Mouse (Mus musculus) bone marrow, adult 2 months (tissue): ENCODE data around the gene Dlx5.

ENCODE experiments used
- CTCF ChIP-seq: fragments of 200-500 bp; IDR thresholded peaks from 2 replicates; pipeline ENCODE4 v1.5.1; 2011; ENCODE audit warnings: low read length, control low read depth; ENCODE audit not compliant: control insufficient read depth, insufficient read depth
- POLR2A ChIP-seq: fragments of 200-500 bp; IDR thresholded peaks from 2 replicates; pipeline ENCODE4 v1.6.1; 2011; ENCODE audit warnings: low read depth, mild to moderate bottlenecking, control low read depth, low read length, borderline replicate concordance; ENCODE audit not compliant: control insufficient read depth

- TF ChIP-seq POLR2A (no peak), CTCF (no peak)
These were observed 27.7 kb upstream of the Dlx5 start for GRCm38 (mm10) chr6:6909586-6909985.
